In genomic region chr10:25219220-25219628, GRCm38 (mm10) we compare ENCODE assay signal across 9 mouse cellular contexts.
DNase-seq lines count a peak whose midpoint lies in the region; ATAC-seq and TF ChIP-seq lines count a peak whose summit lies in the region.
"Had no signal": no experiment of that assay in that cellular context is flagged by ENCODE, and none has a peak within 500 bp of the region (broad histone marks: within the 10 kb centered on the region; RNA-seq: fewer than 3 reads in every experiment).

No protein-coding gene starts in this region.

- ATAC-seq in embryonic facial prominence, embryonic 14.5 days (ENCODE audit: low read depth), result peak; percentile 81
- 0 out of 2 replicates have a peak, but pooled peaks have one; percentile 61 for ATAC-seq in megakaryocyte-erythroid progenitor cell, adult 5-6 weeks (replicated peaks; ENCODE audit: low FRiP score, low TSS enrichment, poor library complexity, severe bottlenecking)

- H3K27ac ChIP-seq in bone marrow, adult 2 months (ENCODE audit: control insufficient read depth, insufficient read depth, low read depth, low read length, poor library complexity), result no peak overlapping the region
- H3K27ac ChIP-seq in embryonic facial prominence, embryonic 14.5 days (replicated peaks; ENCODE audit: low read depth, low read length), result no peak overlapping the region
- H3K27ac ChIP-seq: liver, embryonic 15.5 days had no signal

- DNase-seq in gastrocnemius, adult 18-20 months (ENCODE audit: low spot score), result peak; percentile 42
- no peak for DNase-seq in gastrocnemius, postnatal 25 days
- peak; percentile 78 for DNase-seq in embryonic facial prominence, embryonic 14.5 days (ENCODE audit: low spot score)
- DNase-seq in heart, postnatal 4 days, result peak; percentile 75
- DNase-seq in layer of hippocampus, postnatal 14 days (ENCODE audit: low spot score in 2 of 2), result peak; percentile 71 to 81
- peak; percentile 38 to 40 for DNase-seq in right cerebral cortex, postnatal 36 days (ENCODE audit: low spot score in 2 of 2)

- TF ChIP-seq CTCF in bone marrow, adult 2 months (IDR thresholded peaks at IDR 0.05; ENCODE audit: control insufficient read depth, insufficient read depth, low read length), result peak; percentile 83

- whole genome bisulfite sequencing in bone marrow, adult 2 months, result 40% methylated on average over 7 of the region's 7 CpGs
- 13% methylated on average over 7 of the region's 7 CpGs for WGBS in embryonic facial prominence, embryonic 14.5 days

- H3K4me2 ChIP-seq in embryonic facial prominence, embryonic 14.5 days (ENCODE audit: low read depth, low read length), result peak overlapping the region; percentile 31
- H3K4me2 ChIP-seq: liver, embryonic 15.5 days had no signal

- no peak overlapping the region for H3K4me3 ChIP-seq in bone marrow, adult 2 months (replicated peaks; ENCODE audit: control insufficient read depth, low read depth, low read length)
- no peak overlapping the region for H3K4me3 ChIP-seq in embryonic facial prominence, embryonic 14.5 days (ENCODE audit: low read depth, low read length)
- H3K4me3 ChIP-seq: liver, embryonic 15.5 days had no signal

- no peaks in the 10 kb centered on the region for H3K9me3 ChIP-seq in embryonic facial prominence, embryonic 14.5 days (ENCODE audit: control insufficient read depth, low read length)
- H3K9me3 ChIP-seq: liver, embryonic 15.5 days had no signal

- no peak for TF ChIP-seq POLR2A in bone marrow, adult 2 months (IDR thresholded peaks at IDR 0.05; ENCODE audit: borderline replicate concordance, control insufficient read depth, low read depth, low read length)

- H3K4me1 ChIP-seq in bone marrow, adult 2 months (ENCODE audit: control insufficient read depth, insufficient read depth, low read length), result no peaks in the 10 kb centered on the region
- no peaks in the 10 kb centered on the region for H3K4me1 ChIP-seq in embryonic facial prominence, embryonic 14.5 days (ENCODE audit: control insufficient read depth, insufficient read depth, low read length)
- H3K4me1 ChIP-seq: liver, embryonic 15.5 days had no signal

- H3K36me3 ChIP-seq in embryonic facial prominence, embryonic 14.5 days (ENCODE audit: control insufficient read depth, insufficient read depth, low read length), result no peaks in the 10 kb centered on the region

- H3K9ac ChIP-seq in embryonic facial prominence, embryonic 14.5 days (ENCODE audit: low read depth, low read length), result no peak overlapping the region
- H3K9ac ChIP-seq: liver, embryonic 15.5 days had no signal

- H3K27me3 ChIP-seq in embryonic facial prominence, embryonic 14.5 days (replicated peaks; ENCODE audit: control insufficient read depth, insufficient read depth, low read length), result no peaks in the 10 kb centered on the region
- H3K27me3 ChIP-seq: liver, embryonic 15.5 days had no signal
